Mouse (Mus musculus): ENCODE measurements around the gene Cmbl. TPM values are rescaled to one million over a fixed set of nuclear protein-coding genes. Genes with fewer than 3 reads are reported as not detected.

Cmbl gene
- total RNA-seq, 2 experiments from 2014 or later: 6.5 TPM; not detected in 1

- ATAC-seq (replicated peaks; ENCODE audit: low FRiP score, poor library complexity, severe bottlenecking): peak; percentile 94
Observed at GRCm38 (mm10) chr15:31539643-31540512, 25.3 kb upstream of the Cmbl start.

- peak; percentile 70 for ATAC-seq (replicated peaks; ENCODE audit: low FRiP score, poor library complexity, severe bottlenecking)
Observed at GRCm38 (mm10) chr15:31540513-31540802, 24.7 kb upstream of the Cmbl start.

GRCm38 (mm10) chr15:31542013-31542958, 22.9 kb upstream of the Cmbl start:
- ATAC-seq (replicated peaks; ENCODE audit: low FRiP score, poor library complexity, severe bottlenecking): no peak

- no peak for ATAC-seq (replicated peaks; ENCODE audit: low FRiP score, poor library complexity, severe bottlenecking)
Observed at GRCm38 (mm10) chr15:31543246-31543645, 21.9 kb upstream of the Cmbl start.

- ATAC-seq (replicated peaks; ENCODE audit: low FRiP score, poor library complexity, severe bottlenecking): no peak
Observed at GRCm38 (mm10) chr15:31545058-31545457, 20.1 kb upstream of the Cmbl start.

GRCm38 (mm10) chr15:31546291-31546690, 18.9 kb upstream of the Cmbl start:
- no peak for ATAC-seq (replicated peaks; ENCODE audit: low FRiP score, poor library complexity, severe bottlenecking)

GRCm38 (mm10) chr15:31547421-31547820, 17.8 kb upstream of the Cmbl start:
- no peak for ATAC-seq (replicated peaks; ENCODE audit: low FRiP score, poor library complexity, severe bottlenecking)

- no peak for ATAC-seq (replicated peaks; ENCODE audit: low FRiP score, poor library complexity, severe bottlenecking)
Observed at GRCm38 (mm10) chr15:31550381-31550780, 14.8 kb upstream of the Cmbl start.

GRCm38 (mm10) chr15:31554855-31555254, 10.3 kb upstream of the Cmbl start:
- ATAC-seq (replicated peaks; ENCODE audit: low FRiP score, poor library complexity, severe bottlenecking): no peak

- no peak for ATAC-seq (replicated peaks; ENCODE audit: low FRiP score, poor library complexity, severe bottlenecking)
Observed at GRCm38 (mm10) chr15:31561390-31561789, 3.8 kb upstream of the Cmbl start.

- no peak for ATAC-seq (replicated peaks; ENCODE audit: low FRiP score, poor library complexity, severe bottlenecking)
Observed at GRCm38 (mm10) chr15:31561976-31562375, 3.2 kb upstream of the Cmbl start.

GRCm38 (mm10) chr15:31562847-31563246, 2.3 kb upstream of the Cmbl start:
- ATAC-seq (replicated peaks; ENCODE audit: low FRiP score, poor library complexity, severe bottlenecking): no peak

GRCm38 (mm10) chr15:31563577-31564546, 1.3 kb upstream of the Cmbl start:
- ATAC-seq (replicated peaks; ENCODE audit: low FRiP score, poor library complexity, severe bottlenecking): no peak

- no peak for ATAC-seq (replicated peaks; ENCODE audit: low FRiP score, poor library complexity, severe bottlenecking)
Observed at GRCm38 (mm10) chr15:31565786-31566185, 597 bp downstream of the Cmbl start.

GRCm38 (mm10) chr15:31567431-31567830, 2.2 kb downstream of the Cmbl start:
- ATAC-seq (replicated peaks; ENCODE audit: low FRiP score, poor library complexity, severe bottlenecking): no peak

GRCm38 (mm10) chr15:31568581-31568996, 3.4 kb downstream of the Cmbl start:
- no peak for ATAC-seq (replicated peaks; ENCODE audit: low FRiP score, poor library complexity, severe bottlenecking)

GRCm38 (mm10) chr15:31569325-31570022, 4.3 kb downstream of the Cmbl start:
- no peak for ATAC-seq (replicated peaks; ENCODE audit: low FRiP score, poor library complexity, severe bottlenecking)

- ATAC-seq (replicated peaks; ENCODE audit: low FRiP score, poor library complexity, severe bottlenecking): no peak
Observed at GRCm38 (mm10) chr15:31570959-31571358, 5.8 kb downstream of the Cmbl start.

Measured in erythroblast, adult 5-6 weeks (primary cell).